Mouse (Mus musculus) skeletal muscle tissue, adult 2 months (tissue): ENCODE data around the gene Il10ra.

Experiments used
- DNase-seq: peaks from one replicate; pipeline ENCODE4 v3.0.0-alpha.2; 2012; ENCODE audit warnings: low read depth, low spot score

The Il10ra gene

DNA sequence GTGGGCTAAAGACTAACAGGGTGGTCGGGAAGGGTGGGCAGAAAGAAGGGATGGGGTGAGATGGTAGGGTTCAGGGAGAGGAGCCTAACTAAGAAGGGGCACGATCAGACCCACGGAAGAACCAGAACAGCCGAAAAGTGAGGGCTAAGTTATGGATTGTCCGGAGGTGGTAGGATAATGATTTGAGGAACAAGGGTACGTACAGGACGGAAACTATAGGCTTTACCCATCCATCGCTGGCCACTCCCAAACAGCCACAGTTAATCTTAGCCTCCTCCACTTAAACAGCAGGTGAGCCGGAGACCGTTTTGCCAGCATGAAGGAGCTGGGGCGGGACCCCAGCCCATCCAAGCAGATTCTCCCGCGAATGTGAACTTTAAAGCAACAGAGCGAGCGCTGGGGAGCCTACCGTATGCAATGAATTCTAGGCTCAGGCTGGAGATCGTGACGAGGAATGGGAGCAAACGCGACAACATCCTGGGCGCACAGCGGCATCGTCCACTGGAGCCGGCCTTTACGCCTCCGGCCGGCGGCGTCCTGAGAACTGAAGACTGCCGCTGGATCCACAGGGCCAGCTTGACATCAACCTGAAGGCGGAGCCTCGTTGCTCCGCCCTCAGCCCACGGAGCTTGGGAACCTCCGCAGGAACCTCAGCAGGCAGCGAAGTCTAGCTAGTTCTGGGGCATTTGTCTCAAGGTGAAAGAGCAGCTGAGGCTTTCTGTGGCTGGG, at the start of gene Il10ra:
Gene Il10ra, minus strand, starts transcription at position 553 of the 729 bp plus-strand sequence.
- DNase-seq, result no peak

DNA sequence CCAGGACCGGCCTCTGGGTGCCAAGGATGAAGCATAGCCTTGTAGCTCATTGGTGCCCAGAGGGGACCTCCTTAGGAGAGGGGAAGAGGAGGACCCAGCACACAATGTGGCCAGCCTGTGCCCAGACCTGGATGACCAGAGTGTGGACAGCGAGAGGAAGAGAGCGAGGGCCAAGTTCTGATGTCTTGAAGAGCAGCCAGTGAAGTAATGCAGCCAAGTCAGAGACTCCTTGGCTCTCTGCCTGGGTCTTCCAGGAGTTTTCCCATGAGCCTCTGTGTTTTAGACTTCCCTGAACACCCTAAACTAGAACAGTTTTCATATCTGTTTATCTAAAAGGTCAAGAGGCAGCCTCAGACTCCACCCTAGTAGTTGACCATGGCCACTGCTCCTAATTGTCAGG, 48.7 kb upstream of the Il10ra start:
- peak; percentile 56 for DNase-seq

DNA sequence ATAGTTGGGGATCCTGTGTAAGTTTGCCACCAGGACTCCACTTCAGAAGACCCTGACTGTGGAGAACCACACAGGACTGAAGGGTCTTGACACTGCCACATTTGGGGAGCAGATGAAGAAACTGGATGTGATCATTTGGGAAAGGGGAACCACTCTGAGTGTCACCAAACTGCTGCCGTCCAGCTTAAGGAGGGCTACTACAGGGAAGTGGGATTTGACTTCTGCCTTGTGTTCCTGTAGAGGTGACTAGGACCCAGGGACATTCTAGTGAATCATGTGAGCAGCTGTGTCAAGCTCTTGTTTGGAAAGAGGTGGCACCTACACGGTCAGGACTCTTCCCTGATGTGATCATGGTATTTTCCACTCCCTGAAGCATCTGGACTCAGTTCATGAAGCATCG, 45.0 kb upstream of the Il10ra start:
- DNase-seq, result no peak

DNA sequence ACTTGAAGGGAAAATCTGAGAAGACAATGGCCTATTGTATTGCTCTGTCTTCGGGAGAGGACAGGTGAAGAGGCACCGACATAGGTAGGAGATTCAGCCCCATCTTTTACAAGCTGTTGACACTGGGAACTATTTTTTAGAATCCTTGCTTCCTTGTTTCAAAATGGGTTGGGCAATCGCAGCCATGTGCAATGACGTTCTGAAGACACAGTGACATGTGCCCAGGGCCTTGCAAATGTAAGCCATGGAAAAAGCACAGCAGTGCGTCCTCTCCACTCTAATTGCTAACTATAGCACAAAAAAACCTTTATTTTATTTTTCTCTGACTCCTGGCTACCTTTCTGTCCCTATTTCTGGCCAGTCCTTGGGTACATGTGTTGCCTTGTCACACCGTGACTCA, 42.9 kb upstream of the Il10ra start:
- no peak for DNase-seq

DNA sequence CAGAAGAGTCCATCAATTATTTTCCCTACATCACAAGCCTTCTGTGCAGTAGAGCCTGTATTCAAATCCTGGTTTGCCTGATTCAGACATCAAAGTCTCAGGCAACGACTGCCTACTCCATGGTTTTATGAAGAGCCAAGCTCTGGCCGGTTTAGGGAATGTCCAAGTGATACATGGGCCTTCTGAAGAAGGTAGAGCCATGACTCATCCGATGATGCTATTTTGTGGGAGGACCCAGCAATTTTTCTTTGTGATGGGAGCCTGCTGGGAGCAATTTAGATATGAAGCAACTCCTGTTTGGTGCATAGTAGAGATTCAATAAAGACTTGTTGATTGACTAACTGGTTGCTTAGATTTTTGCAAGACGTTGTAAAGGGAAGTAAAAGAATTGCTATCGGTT, 39.6 kb upstream of the Il10ra start:
- no peak for DNase-seq

DNA sequence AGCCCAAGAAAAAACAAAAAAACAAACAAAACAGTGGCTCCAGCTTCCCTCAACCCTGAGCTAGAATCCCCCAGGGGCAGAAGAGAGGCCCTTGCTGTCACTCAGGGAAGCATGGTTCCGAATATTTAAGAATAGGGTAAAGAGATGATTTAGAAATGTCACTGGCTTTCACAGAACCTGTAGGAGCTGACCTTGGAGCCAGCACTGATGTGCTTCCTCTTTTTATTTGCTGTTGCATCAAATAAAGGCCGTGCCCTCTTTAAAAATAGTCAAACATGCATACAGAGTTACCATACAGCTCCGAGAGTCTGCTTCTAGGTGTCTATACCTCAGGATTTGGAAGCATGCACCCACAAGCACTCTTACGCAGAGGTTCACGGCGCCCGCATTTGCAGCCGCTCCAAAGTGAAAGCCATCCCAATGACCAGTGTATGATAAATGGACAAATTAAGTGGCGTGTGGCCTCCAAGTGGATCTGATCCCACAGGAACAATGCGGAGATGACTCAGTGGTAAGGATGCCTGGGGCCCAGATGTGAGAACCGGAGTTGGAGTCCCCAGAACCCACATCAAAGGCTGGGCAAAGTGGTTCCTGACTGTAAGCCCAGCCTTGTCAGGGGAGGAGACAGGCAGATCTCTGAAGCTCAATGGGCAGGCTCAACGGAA, 37.9 kb upstream of the Il10ra start:
- DNase-seq, result no peak

DNA sequence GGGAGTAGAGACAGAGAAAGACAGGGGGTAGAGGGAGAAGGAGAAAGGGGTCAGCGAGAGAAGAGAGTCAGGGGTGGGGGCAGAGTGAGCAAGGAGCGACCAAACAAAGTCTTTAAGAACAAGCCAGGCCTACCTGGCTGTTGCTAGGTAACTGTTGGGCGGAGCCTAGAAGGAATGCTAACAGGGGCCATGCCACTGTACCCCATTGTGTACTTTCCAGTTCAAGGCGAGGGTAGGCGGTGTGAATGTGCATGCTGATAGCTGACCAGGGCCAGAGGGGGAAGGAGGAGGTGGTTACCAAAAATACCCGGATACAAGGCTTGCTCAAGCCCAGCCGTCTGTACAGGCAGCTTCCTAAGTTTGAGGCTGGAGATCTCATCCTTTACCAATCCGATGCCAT, 32.8 kb upstream of the Il10ra start:
- DNase-seq, result no peak

DNA sequence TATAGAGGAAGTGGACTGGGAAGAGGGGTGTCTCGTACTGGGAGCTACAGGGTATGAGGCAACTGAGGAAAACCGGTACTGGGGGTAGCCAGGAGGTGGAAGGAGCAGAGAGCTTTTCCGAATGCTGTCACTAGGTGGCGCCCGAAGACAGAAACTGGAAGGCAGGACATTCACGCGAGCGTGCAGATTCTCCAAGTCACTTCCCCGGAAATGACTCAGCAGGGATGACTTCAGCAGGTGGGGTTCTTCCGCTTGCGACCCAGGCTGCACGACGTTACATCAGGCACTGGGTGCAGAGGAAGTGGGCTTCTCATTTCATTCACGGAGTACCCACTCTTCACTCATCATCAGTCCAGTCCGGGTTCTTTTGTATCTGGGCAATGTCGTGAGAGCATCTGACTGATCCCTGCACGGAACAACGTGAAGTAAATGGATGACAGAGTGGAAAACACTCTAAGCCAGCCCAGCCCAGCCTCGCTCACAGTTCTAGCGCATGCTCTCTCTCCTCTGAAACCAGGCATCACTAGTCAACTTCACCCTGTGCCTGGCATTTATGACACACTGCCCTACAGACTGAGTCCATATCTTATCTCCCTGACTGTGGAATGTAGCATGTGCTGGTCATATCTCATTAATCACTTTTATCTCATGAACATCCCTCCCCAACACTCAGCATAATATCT, 31.6 kb upstream of the Il10ra start:
- peak; percentile 92 for DNase-seq

DNA sequence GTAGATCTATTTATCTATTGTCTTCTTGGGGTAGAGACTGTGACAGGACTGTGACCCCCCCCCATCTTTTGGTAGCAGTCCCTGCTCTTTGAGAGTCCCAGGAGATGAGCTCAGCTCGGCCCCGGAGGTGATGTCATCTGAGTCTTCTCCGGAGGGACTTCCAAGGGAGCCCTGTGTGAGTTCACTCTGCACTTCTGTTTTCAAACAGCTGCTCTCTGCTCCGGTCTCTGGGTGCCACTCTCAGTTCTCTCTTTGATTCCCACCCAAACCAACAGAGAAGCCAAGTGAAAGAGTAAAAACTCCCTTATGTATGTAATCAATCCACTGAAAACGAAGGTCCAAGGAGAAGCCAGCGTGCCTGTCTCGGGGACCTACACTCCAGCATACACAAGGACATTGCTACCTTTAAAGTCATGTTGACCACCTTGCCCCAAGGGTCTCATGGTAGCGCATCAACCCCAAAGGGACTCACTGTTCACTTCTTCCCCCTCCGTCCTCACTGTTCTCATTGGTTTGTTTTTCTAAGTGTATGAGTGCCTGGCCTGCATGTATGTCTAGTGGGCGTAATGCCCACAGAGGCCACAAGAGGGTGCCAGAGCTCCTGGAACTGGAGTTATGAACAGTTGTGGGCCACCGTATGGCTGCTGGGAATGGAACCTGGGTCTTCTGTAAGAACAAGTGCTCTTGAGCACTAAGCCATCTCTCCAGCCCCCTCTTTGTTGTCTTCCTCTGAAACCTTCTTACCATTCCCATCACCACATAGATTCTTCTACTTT, 30.5 kb upstream of the Il10ra start:
- peak; percentile 38 for DNase-seq

DNA sequence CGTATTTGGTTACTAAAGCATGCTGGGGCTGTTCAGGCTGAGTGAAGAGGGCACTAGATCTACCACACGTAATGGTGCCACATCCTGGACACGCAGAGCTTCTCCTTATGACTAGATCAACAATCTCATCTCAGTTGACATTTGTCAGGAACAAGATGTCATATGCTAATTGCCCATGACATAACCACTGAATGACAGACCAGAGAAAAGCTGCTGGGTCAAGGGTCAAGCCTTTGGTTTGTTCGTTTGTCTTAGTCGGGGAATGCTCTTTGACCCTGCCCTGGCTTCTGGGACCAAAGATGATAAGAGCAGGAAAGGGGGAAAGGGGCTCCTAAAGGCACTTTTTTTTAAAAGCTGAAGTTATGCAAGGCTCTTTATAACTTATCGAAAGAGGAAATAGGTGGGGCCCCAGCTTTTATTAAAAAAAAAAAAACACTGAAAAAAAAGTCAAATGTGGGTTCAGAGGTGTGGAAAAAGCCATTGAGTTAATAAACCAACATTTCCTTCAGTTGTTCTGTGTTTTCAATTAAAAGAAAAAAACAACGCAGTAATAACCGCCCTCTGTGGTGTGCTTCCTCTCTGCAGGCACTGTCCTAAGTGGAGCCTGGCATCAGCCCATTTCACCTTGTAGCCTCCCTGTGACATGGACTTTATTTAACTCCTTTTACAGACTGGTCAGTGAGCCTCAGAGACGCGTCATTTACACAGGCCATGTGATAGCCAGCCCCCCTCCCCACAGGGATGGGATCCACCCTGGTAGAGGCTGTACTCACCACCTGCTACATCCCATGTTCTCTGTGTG, 25.5 kb upstream of the Il10ra start:
- no peak for DNase-seq

DNA sequence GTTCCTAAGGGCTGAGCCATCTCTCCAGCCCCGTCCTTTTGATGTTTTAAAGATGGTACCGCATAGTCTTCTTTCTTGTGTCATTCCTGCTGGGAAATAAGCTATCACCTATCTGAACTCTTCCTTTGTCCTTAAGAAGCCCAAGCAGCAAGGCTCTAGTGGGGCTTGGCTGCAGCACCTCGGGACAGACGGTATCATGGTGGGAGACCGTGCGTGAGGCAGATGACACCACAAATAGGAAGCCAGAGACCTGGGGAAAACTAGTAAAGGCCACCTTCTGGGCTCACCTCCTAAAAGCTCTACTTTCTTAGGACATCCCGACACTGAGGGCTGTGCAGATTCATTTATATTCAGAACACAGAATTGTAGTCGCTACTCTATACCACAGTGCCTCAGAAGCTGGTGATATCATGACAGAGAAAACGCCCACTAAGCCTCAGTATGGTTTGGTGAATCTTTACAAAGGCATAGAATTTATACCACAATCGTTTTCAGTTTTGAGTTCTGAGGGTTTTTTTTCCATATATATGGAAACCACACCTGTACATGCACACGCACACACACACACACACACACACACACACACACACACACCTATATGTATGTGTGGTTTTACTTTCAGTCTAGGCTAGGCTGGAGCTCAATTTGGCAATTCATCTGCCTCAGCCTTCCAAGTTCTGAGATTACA, 22.7 kb upstream of the Il10ra start:
- DNase-seq, result no peak

DNA sequence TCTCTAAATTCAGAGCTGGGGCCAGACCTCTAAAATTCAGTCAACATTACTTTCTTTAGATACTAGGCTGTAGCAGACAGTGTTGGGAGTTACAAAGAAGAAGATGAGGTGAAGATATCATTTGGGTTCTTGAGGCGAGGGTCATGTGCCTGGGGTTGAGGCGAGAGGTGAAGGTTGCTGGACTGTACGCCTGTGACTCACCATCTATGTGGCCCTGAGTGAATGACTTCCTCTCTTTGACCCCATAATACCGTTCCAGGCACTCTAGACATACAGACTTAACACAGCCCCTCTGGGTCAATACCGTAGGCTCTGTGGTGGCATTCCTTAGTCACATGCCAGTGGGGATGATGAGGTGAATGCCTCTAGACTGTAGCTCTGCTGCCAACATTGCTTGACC, 13.5 kb upstream of the Il10ra start:
- no peak for DNase-seq

DNA sequence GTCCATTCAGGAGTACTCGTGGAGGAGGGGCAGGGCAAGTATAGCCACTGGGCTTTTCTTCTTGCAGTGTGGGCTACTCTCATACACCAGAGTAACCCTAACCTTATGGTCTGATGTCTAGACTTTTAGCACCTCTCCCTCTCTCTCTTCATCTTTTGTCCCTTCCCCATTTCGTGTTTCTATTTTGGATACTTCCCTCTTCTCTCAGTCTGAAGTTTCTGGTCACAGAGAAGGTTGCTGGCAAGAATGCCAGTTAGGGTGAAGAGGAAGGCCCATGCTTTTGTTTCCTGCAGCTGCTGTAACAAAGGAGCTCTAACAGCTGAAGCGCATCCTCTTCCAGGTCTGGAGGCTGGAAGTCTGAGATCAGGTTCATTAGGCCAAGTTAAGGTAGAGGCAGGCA, 11.9 kb upstream of the Il10ra start:
- no peak for DNase-seq

DNA sequence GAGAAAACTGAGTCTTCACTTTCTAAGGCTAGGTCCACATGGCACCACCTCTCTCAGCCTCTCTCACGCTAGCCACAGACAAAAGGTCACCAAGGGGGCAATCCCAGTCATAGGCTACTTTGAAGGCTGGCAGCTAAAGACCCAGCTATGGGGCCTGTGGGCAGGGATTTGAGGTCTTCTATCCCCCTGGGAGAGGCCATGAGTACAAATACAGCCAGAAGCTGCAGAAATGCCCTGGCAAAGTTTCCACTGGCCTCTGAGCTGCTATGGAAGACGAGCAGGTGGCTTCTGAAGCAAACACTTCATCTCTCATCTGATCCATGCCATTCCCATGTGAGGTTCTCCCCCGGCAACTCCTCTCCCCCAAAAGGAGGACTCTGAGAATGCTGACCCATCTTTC, 11.1 kb upstream of the Il10ra start:
- no peak for DNase-seq

DNA sequence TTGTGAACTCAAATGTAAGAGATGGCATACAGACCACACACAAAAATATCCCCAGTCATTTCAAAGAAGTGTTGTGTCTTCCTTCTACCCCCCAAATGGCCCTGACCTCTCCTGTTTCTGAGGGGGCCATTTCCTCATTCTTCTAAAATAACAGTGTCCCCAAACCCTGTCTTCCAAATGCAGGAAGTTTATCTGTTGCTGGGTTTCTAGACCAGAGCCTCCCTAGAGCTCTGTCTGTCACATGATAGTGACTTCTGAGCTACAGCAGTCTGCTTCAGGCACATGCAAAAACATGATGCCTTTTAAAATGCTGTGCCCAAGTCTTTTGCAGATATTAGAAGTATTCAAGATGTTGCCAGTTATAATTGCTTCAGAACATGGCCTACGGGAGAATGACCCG, 5.7 kb upstream of the Il10ra start:
- DNase-seq, result no peak

DNA sequence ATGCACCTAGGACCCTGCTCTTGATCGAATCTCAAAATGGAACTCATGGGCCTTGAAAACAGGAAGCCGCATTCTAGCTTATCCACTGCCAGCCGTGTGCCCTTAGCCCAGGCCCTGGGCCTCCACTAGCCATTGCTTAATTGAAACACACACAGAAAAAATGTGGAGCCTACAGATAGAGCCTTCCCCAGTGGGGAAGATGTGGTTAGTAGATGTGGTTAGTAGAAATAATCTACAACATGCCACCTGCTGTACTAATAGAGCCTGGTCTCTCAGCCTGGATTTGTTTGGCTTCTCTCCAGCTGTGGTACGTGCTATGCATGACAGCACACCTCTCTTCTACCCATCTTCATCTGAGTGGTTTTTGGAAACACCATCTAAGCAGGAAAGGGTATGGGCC, 5.3 kb upstream of the Il10ra start:
- DNase-seq, result no peak

DNA sequence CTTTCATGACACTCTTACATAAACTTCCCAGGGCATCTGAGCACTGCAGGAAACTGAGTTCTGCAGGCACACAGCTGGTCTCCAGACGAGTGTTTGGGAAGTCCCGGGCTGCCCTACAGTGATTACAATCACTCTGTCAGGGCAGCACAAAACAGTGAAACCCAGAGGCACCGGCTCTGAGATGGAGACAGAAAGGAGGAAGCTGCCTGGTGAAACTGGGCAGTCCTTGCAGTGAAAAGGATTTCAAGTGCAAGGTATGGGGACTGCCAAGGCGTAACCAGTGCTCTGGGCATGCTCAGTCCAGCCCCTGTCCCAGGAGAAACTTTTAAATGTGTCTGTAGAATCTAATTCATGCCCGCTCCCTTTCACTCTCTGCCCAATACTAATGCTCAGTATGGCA, 3.3 kb upstream of the Il10ra start:
- DNase-seq, result no peak

DNA sequence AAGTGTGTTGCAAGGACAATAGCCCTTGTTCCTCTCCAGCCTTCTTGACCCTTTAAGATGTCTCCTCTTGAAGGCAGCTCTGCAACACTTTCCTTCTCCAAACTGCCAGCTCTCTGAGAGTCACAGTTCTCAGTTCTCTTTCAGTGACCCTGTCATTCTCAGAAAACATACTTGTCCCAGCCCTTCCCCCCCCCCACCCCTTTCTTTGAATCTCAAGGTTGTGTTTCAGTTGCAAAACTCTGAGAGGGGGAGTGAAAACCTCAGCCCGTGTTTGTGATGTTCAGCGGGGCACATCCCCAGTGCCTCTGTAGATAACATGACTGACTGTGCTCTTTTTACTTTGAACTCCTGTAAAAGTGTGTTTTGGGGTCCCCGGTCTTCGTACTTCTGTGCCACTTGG, 870 bp downstream of the Il10ra start:
- DNase-seq, result no peak

DNA sequence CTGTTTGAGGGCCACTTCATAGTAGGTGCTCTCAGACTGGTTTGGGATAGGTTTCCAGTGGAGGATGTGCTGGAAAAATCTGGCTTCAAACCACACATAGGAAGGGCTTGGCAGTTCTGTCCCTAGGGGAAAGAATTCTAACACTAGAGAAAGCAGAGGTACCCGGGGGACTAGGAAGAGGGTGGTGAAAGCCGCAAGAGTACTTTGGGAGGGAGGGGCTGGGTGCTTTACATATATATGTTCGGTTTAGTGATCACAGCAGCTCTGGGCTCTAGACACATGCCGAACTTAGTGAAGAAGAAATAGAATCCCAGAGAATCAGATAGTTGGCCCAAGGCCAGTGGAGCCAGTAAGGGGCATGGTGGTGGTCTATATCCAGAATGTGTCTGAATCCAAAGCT, 1.9 kb downstream of the Il10ra start:
- no peak for DNase-seq

DNA sequence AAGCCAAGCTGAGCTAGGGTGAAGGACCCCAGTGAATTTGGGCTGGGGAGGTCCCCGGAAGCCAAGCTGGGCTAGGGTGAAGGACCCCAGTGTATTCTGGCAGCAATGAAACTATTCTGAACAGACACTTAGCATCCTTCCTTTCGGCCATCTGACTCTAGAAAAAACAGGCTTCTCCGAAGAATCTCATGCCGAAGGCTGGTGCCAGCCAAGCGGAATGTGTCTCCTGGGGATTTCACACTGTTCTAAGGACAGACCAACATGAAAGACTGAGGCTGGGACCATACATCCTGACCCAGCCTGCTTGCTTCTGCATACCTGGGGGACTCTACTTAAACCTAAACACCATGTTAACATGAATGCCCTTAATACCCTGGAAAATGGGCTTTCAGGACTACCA, 7.1 kb downstream of the Il10ra start:
- no peak for DNase-seq

DNA sequence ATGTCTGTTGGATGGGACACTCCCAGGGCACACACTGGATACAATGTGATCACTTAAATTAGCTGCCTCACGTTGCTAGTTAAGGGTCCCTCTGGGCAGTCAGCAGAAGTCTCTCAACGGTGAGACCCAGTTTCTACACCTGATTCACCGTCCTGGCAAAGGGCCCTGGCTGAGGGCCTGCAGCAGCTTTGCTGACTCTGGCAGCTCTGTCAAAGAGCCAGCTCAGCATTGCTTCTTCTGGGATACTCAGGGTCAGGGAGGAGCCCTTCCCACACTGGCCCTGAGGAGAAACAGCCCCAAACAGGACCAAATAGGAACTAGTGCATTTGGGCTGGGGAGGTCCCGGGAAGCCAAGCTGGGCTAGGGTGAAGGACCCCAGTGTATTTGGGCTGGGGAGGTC, 7.5 kb downstream of the Il10ra start:
- no peak for DNase-seq
